Mouse (Mus musculus): ENCODE data around the gene Olfr368.

DNA sequence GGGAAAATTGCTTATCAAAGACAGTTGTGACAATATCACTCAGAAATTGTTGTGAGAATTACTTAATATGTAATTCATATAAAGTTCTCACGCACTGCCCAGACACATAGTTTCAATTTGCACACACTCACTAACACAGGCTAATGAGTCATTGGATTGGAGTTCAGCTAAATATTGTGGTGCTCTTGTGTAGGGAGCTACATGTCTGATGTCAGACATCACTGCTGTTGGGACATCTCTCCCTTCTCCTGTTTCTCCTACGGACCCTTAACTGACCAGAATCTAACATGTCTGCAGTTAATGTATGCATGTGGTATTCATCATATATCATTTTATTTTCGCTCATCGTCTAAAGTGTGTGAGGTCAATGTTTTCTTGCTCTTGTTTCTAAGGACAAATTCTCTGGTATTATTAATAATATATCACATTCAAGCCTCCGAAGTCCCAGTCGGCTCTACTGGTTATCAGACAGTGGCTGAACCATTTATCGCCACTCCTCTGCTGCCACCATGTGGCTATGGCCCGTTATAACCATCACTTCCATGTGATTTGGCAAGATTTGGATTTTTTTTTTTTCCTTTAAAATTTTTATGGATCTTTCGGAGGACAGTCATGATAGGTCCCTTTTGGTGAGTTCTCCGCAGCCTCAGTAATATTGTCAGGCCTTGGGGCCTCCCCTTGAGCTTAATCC is 12.3 kb downstream of the Olfr368 start:
- peak; percentile 26 for TF ChIP-seq CTCF (conservative IDR thresholded peaks at IDR 0.05; ENCODE audit: low read length)
- no peak for TF ChIP-seq NANOG (IDR thresholded peaks at IDR 0.05; ENCODE audit: borderline replicate concordance, low read length)
- TF ChIP-seq POU5F1 (IDR thresholded peaks at IDR 0.05; ENCODE audit: borderline replicate concordance, low read length) = no peak
